ENCODE assay signal across 14 mouse cellular contexts in genomic region chr5:30198257-30198656, GRCm38 (mm10). TPM values are rescaled to one million over a fixed set of nuclear protein-coding genes. Genes with fewer than 3 reads are reported as not detected.
DNase-seq lines count a peak whose midpoint lies in the region; ATAC-seq and TF ChIP-seq lines count a peak whose summit lies in the region.
"Had no signal": no experiment of that assay in that cellular context is flagged by ENCODE, and none has a peak within 500 bp of the region (broad histone marks: within the 10 kb centered on the region; RNA-seq: fewer than 3 reads in every experiment).

No protein-coding gene starts in this region.

- peak; percentile 17 for DNase-seq in lung, adult 2 months
- no peak for DNase-seq in lung, postnatal 14 days
- DNase-seq in MEL-GATA-1-ER (ENCODE audit: extremely low read depth, low read depth): peak; percentile 71
- DNase-seq in lung, postnatal 0 days (ENCODE audit: low spot score): peak; percentile 32
- DNase-seq in thymus, postnatal 25 days: peak; percentile 19
- no peak for DNase-seq in urinary bladder, postnatal 14 days (ENCODE audit: low spot score)
- no peak for DNase-seq in forebrain, embryonic 14.5 days (ENCODE audit: low spot score)
- DNase-seq: cerebellum, adult 2 months; heart, adult 2 months; heart, postnatal 4 days; kidney, adult 2 months had no signal

- no peak overlapping the region for H3K4me2 ChIP-seq in lung, postnatal 0 days (replicated peaks; ENCODE audit: low read depth, low read length)
- H3K4me2 ChIP-seq in forebrain, embryonic 14.5 days (ENCODE audit: low read length): no peak overlapping the region
- no peak overlapping the region for H3K4me2 ChIP-seq in midbrain, embryonic 13.5 days (replicated peaks)
- H3K4me2 ChIP-seq: midbrain, embryonic 11.5 days had no signal

- no peaks in the 10 kb centered on the region for H3K9me3 ChIP-seq in lung, postnatal 0 days (ENCODE audit: low read length)
- H3K9me3 ChIP-seq in forebrain, embryonic 14.5 days (replicated peaks; ENCODE audit: control insufficient read depth, low read length): no peaks in the 10 kb centered on the region
- no peaks in the 10 kb centered on the region for H3K9me3 ChIP-seq in midbrain, embryonic 13.5 days

- no peak overlapping the region for H3K27ac ChIP-seq in lung, postnatal 0 days (ENCODE audit: low read length)
- H3K27ac ChIP-seq in forebrain, embryonic 14.5 days (ENCODE audit: low read depth, low read length): no peak overlapping the region
- no peak overlapping the region for H3K27ac ChIP-seq in midbrain, embryonic 13.5 days
- H3K27ac ChIP-seq: heart, adult 2 months had no signal

- 50% methylated on average over 7 of the region's 7 CpGs for WGBS in lung, adult 2 months
- WGBS in lung, postnatal 0 days: 59% methylated on average over 7 of the region's 7 CpGs
- 70% methylated on average over 7 of the region's 7 CpGs for WGBS in forebrain, embryonic 14.5 days
- WGBS in midbrain, embryonic 13.5 days: 71% methylated on average over 7 of the region's 7 CpGs

- H3K9ac ChIP-seq in lung, postnatal 0 days (replicated peaks; ENCODE audit: low read depth): no peak overlapping the region
- no peak overlapping the region for H3K9ac ChIP-seq in forebrain, embryonic 14.5 days (ENCODE audit: low read length)
- H3K9ac ChIP-seq in midbrain, embryonic 13.5 days (replicated peaks): no peak overlapping the region

- no peak for TF ChIP-seq EP300 in lung, postnatal 0 days (IDR thresholded peaks at IDR 0.05)

- no peaks in the 10 kb centered on the region for H3K4me1 ChIP-seq in lung, adult 2 months (ENCODE audit: control insufficient read depth, insufficient read depth, low read length)
- no peaks in the 10 kb centered on the region for H3K4me1 ChIP-seq in lung, postnatal 0 days (ENCODE audit: insufficient read depth, low read depth, low read length)
- H3K4me1 ChIP-seq in forebrain, embryonic 14.5 days (ENCODE audit: control insufficient read depth, insufficient read depth, low read length): no peaks in the 10 kb centered on the region
- no peaks in the 10 kb centered on the region for H3K4me1 ChIP-seq in midbrain, embryonic 13.5 days (replicated peaks)

- no peak overlapping the region for H3K4me3 ChIP-seq in lung, adult 2 months (replicated peaks; ENCODE audit: extremely low read depth, low read depth, low read length)
- no peak overlapping the region for H3K4me3 ChIP-seq in lung, postnatal 0 days (ENCODE audit: low read depth, low read length)
- H3K4me3 ChIP-seq in forebrain, embryonic 14.5 days (ENCODE audit: low read depth, low read length): no peak overlapping the region
- no peak overlapping the region for H3K4me3 ChIP-seq in midbrain, embryonic 13.5 days (replicated peaks)
- H3K4me3 ChIP-seq: heart, adult 2 months had no signal

- TF ChIP-seq CTCF in lung, adult 2 months (IDR thresholded peaks at IDR 0.05; ENCODE audit: insufficient read depth, low read length): no peak
- TF ChIP-seq CTCF in lung, postnatal 0 days (IDR thresholded peaks at IDR 0.05): no peak

- ATAC-seq in lung, postnatal 0 days: no peak
- no peak for ATAC-seq in forebrain, embryonic 14.5 days
- ATAC-seq in midbrain, embryonic 13.5 days: no peak

- H3K27me3 ChIP-seq in lung, postnatal 0 days (replicated peaks; ENCODE audit: insufficient read depth, low read length): no peaks in the 10 kb centered on the region
- no peaks in the 10 kb centered on the region for H3K27me3 ChIP-seq in forebrain, embryonic 14.5 days (replicated peaks; ENCODE audit: control insufficient read depth, insufficient read depth, low read length)
- no peaks in the 10 kb centered on the region for H3K27me3 ChIP-seq in midbrain, embryonic 13.5 days

- no peak for TF ChIP-seq POLR2A in lung, adult 2 months (IDR thresholded peaks at IDR 0.05; ENCODE audit: borderline replicate concordance, extremely low read depth, low read depth, low read length)

- no peaks in the 10 kb centered on the region for H3K36me3 ChIP-seq in lung, postnatal 0 days (ENCODE audit: insufficient read depth, low read length)
- H3K36me3 ChIP-seq in forebrain, embryonic 14.5 days (ENCODE audit: control insufficient read depth, insufficient read depth, low read length): no peaks in the 10 kb centered on the region
- no peaks in the 10 kb centered on the region for H3K36me3 ChIP-seq in midbrain, embryonic 13.5 days

RNA-seq across cellular contexts. Expression of gene Adgrf3, which starts 7.3 kb away (rescaled TPM):
- 0.15 and 0.27 TPM in 2 replicates for polyA plus RNA-seq in lung, adult 2 months (2012; rRNA removed)
- polyA plus RNA-seq in lung, postnatal 0 days (2015; fragmentation: Nextera tagmentation; extraction: Ambion mirVana): 0.13 and 0.18 TPM in 2 replicates
- not detected in 2 replicates for polyA plus RNA-seq in forebrain, embryonic 14.5 days (2014; fragmentation: Nextera tagmentation; extraction: Ambion mirVana)
- polyA plus RNA-seq in midbrain, embryonic 13.5 days (2015; fragmentation: Nextera tagmentation; extraction: Ambion mirVana): not detected in 2 replicates
- polyA plus RNA-seq: cerebellum, adult 2 months; liver, adult 2 months; midbrain, embryonic 11.5 days had no signal

RNA-seq across cellular contexts. Expression of gene Selenoi, which starts 34.1 kb away (rescaled TPM):
- 20.4 and 33.5 TPM in 2 replicates for polyA plus RNA-seq in lung, adult 2 months (2012; rRNA removed)
- 9.4 and 11.0 TPM in 2 replicates for polyA plus RNA-seq in lung, postnatal 0 days (2015; fragmentation: Nextera tagmentation; extraction: Ambion mirVana)
- 24.2 and 31.1 TPM in 2 replicates for polyA plus RNA-seq in forebrain, embryonic 14.5 days (2014; fragmentation: Nextera tagmentation; extraction: Ambion mirVana)
- 22.3 and 26.8 TPM in 2 replicates for polyA plus RNA-seq in midbrain, embryonic 13.5 days (2015; fragmentation: Nextera tagmentation; extraction: Ambion mirVana)

RNA-seq across cellular contexts. Expression of gene Hadhb, which starts 43.2 kb away (rescaled TPM):
- polyA plus RNA-seq in lung, adult 2 months (2012; rRNA removed): 49.3 and 112 TPM in 2 replicates
- 104 and 107 TPM in 2 replicates for polyA plus RNA-seq in lung, postnatal 0 days (2015; fragmentation: Nextera tagmentation; extraction: Ambion mirVana)
- 75.6 and 80.9 TPM in 2 replicates for polyA plus RNA-seq in forebrain, embryonic 14.5 days (2014; fragmentation: Nextera tagmentation; extraction: Ambion mirVana)
- polyA plus RNA-seq in midbrain, embryonic 13.5 days (2015; fragmentation: Nextera tagmentation; extraction: Ambion mirVana): 61.1 and 62.4 TPM in 2 replicates

RNA-seq across cellular contexts. Expression of gene Hadha, which starts 43.3 kb away (rescaled TPM):
- 36.2 and 64.3 TPM in 2 replicates for polyA plus RNA-seq in lung, adult 2 months (2012; rRNA removed)
- polyA plus RNA-seq in lung, postnatal 0 days (2015; fragmentation: Nextera tagmentation; extraction: Ambion mirVana): 107 and 110 TPM in 2 replicates
- 64.9 and 65.8 TPM in 2 replicates for polyA plus RNA-seq in forebrain, embryonic 14.5 days (2014; fragmentation: Nextera tagmentation; extraction: Ambion mirVana)
- polyA plus RNA-seq in midbrain, embryonic 13.5 days (2015; fragmentation: Nextera tagmentation; extraction: Ambion mirVana): 72.2 and 73.2 TPM in 2 replicates

Comparison
In these comparisons a context has a peak if more than half of its experiments do, and no peak if none do; other contexts are left out.
1. DNase-seq: peak in lung, adult 2 months (single experiment), MEL-GATA-1-ER (single experiment), lung, postnatal 0 days (single experiment) and thymus, postnatal 25 days (single experiment); none in lung, postnatal 14 days (single experiment), urinary bladder, postnatal 14 days (single experiment) and forebrain, embryonic 14.5 days (single experiment).